Mouse (Mus musculus): ENCODE results near the gene Tmem25.
A peak's percentile ranks its signal among the peaks of the same experiment; 100 is the strongest.
"Not testable (repeated sequence)": the region's sequence is repeated elsewhere in the genome, so short reads cannot be mapped to it uniquely, and the experiment has no call there.

The Tmem25 gene

GRCm38 (mm10) chr9:44772392-44772749, 26.7 kb downstream of the Tmem25 start:
- DNase-seq, result no peak

- DNase-seq, result no peak
Observed at GRCm38 (mm10) chr9:44771376-44771775, 27.7 kb downstream of the Tmem25 start.

- not testable (repeated sequence) for DNase-seq
Observed at GRCm38 (mm10) chr9:44768029-44768394, 31.1 kb downstream of the Tmem25 start.

- DNase-seq, result peak; percentile 94
Observed at GRCm38 (mm10) chr9:44767101-44768028, 31.7 kb downstream of the Tmem25 start, which contains the start of the genes Arcn1 and Ift46. Gene Arcn1, minus strand, starts transcription at chr9:44767845. Gene Ift46, plus strand, starts transcription at chr9:44767908.

- DNase-seq, result no peak
Observed at GRCm38 (mm10) chr9:44760873-44761272, 38.2 kb downstream of the Tmem25 start.

GRCm38 (mm10) chr9:44748473-44748872, 50.6 kb downstream of the Tmem25 start:
- DNase-seq, result no peak

GRCm38 (mm10) chr9:44747341-44747740, 51.8 kb downstream of the Tmem25 start:
- no peak for DNase-seq

- DNase-seq, result no peak
Observed at GRCm38 (mm10) chr9:44746666-44747065, 52.4 kb downstream of the Tmem25 start.

- DNase-seq, result no peak
Observed at GRCm38 (mm10) chr9:44745371-44745770, 53.7 kb downstream of the Tmem25 start.

All from embryo, embryonic 11 days (tissue).